Mouse (Mus musculus) CH12.LX (cell line): ENCODE measurements around the gene Ago4.
"Not testable (repeated sequence)": the region's sequence is repeated elsewhere in the genome, so short reads cannot be mapped to it uniquely, and the experiment has no call there.

Source experiments
- CTCF ChIP-seq, 2 experiments: IDR thresholded peaks in 1 of 2; conservative IDR thresholded peaks in 1 of 2; 2 replicates each; pipeline ENCODE4 v1.5.1; 2011 to 2012; ENCODE audit warnings: low read depth in 2 of 2, low read length in 2 of 2, improper control_type of control experiment in 1 of 2, inconsistent platforms in 1 of 2, mild to moderate bottlenecking in 1 of 2, moderate library complexity in 1 of 2
- POLR2A ChIP-seq: IDR thresholded peaks from 2 replicates; pipeline ENCODE4 v1.6.1; 2011; ENCODE audit warnings: low read depth, mild to moderate bottlenecking, improper control_type of control experiment, low read length
- TCF12 ChIP-seq: IDR thresholded peaks from 2 replicates; pipeline ENCODE4 v1.6.1; 2014; ENCODE audit warnings: low read depth, mild to moderate bottlenecking, inconsistent platforms, low read length, improper control_type of control experiment

- not testable (repeated sequence) for TF ChIP-seq POLR2A; CTCF (conservative IDR thresholded peaks at IDR 0.05 in 1 of 2, IDR thresholded peaks at IDR 0.05 in 1 of 2; ENCODE audit: low read depth in 2 of 2, low read length in 2 of 2); TCF12
Observed at GRCm38 (mm10) chr4:126535631-126536030, 2.4 kb upstream of the Ago4 start.
